Mouse (Mus musculus) intestine, postnatal 0 days (tissue): Measurements from ENCODE around the gene Olfr1306. TPM values are rescaled to one million over a fixed set of nuclear protein-coding genes. Genes with fewer than 3 reads are reported as not detected.

Experiments used
- ATAC-seq: fragments of 200-750 bp; cut with Nextera tagmentation; 2 replicates; pipeline ENCODE4 v1.8.0; 2017; ENCODE audit warnings: mild to moderate bottlenecking, moderate TSS enrichment, moderate library complexity
- H3K27ac ChIP-seq: fragments of 300-500 bp; sonication (generic); 2 replicates; pipeline ENCODE4 v1.5.1; 2014; ENCODE audit warnings: mild to moderate bottlenecking, low read depth, low read length, moderate library complexity
- H3K27me3 ChIP-seq: fragments of 300-500 bp; sonication (generic); replicated peaks from 2 replicates; pipeline ENCODE4 v1.6.1; 2014; ENCODE audit warnings: low read length, mixed read lengths; ENCODE audit not compliant: control insufficient read depth, insufficient read depth
- H3K36me3 ChIP-seq: fragments of 300-500 bp; sonication (generic); 2 replicates; pipeline ENCODE4 v1.6.1; 2014; ENCODE audit warnings: mild to moderate bottlenecking, moderate library complexity; ENCODE audit not compliant: control insufficient read depth, insufficient read depth
- H3K4me1 ChIP-seq: fragments of 300-500 bp; sonication (generic); replicated peaks from 2 replicates; pipeline ENCODE4 v1.6.1; 2014; ENCODE audit warnings: antibody characterized with exemption, low read length, mixed read lengths; ENCODE audit not compliant: control insufficient read depth, insufficient read depth
- H3K4me2 ChIP-seq: fragments of 300-500 bp; sonication (generic); replicated peaks from 2 replicates; pipeline ENCODE4 v1.6.1; 2014; ENCODE audit warnings: low read depth, mild to moderate bottlenecking, moderate library complexity
- H3K4me3 ChIP-seq: fragments of 300-500 bp; sonication (generic); 2 replicates; pipeline ENCODE4 v1.5.1; 2014; ENCODE audit warnings: low read depth, low read length
- H3K9ac ChIP-seq: fragments of 300-500 bp; sonication (generic); 2 replicates; pipeline ENCODE4 v1.6.1; 2014; ENCODE audit warnings: mild to moderate bottlenecking, low read depth, low read length
- H3K9me3 ChIP-seq: fragments of 300-500 bp; sonication (generic); 2 replicates; pipeline ENCODE4 v1.6.1; 2016; ENCODE audit warnings: mixed run types; ENCODE audit not compliant: control insufficient read depth
- CTCF ChIP-seq: sonication (generic); IDR thresholded peaks from 2 replicates; pipeline ENCODE4 v1.5.1; 2016; ENCODE audit warnings: low read depth, mild to moderate bottlenecking, control low read depth, antibody characterized with exemption, moderate library complexity
- WGBS: fragments of 180-500 bp; shearing (Covaris S2); extraction: QIAGEN DNeasy Blood & Tissue Kit; methylation state at CpG from one replicate; pipeline ENCODE4 v1.1.7; 2014; 5-methylcytosine and 5-hydroxymethylcytosine counted together
- polyA plus RNA-seq: library from polyadenylated mRNA; unstranded; fragments of >200 nt; fragmentation: Nextera tagmentation; extraction: Ambion mirVana; gene quantifications from 2 replicates; pipeline ENCODE4 v1.2.1, GENCODE M21; 2015

Gene Olfr1306
- not detected in 2 replicates for polyA plus RNA-seq

- H3K9me3 ChIP-seq = no peaks in the 10 kb centered on the region
- no peaks in the 10 kb centered on the region for H3K36me3 ChIP-seq
- no peak for TF ChIP-seq CTCF
- H3K4me1 ChIP-seq = no peaks in the 10 kb centered on the region
- H3K27ac ChIP-seq = no peak within 1 kb of the TSS
- no peak for ATAC-seq
- H3K4me2 ChIP-seq = no peak within 1 kb of the TSS
- no peak within 1 kb of the TSS for H3K9ac ChIP-seq
- H3K4me3 ChIP-seq = no peak within 1 kb of the TSS
- WGBS = 88% methylated on average over 1 of the region's 1 CpGs
- H3K27me3 ChIP-seq = no peaks in the 10 kb centered on the region
Observed at GRCm38 (mm10) chr2:111916171-111916570, at the start of gene Olfr1306. Olfr1306 (minus strand) TSS chr2:111916271.

GRCm38 (mm10) chr2:111964844-111965243 is 48.8 kb upstream of the Olfr1306 start, which contains the start of gene Olfr1308:
Olfr1308 (minus strand) TSS chr2:111964944.
- Histone ChIP-seq H3K9ac (no peak within 1 kb of the TSS), H3K27ac (no peak within 1 kb of the TSS), H3K27me3 (no peaks in the 10 kb centered on the region), H3K4me1 (no peaks in the 10 kb centered on the region), H3K4me2 (no peak within 1 kb of the TSS), H3K4me3 (no peak within 1 kb of the TSS), H3K9me3 (no peaks in the 10 kb centered on the region), H3K36me3 (no peaks in the 10 kb centered on the region)
- no peak for TF ChIP-seq CTCF
- 46% methylated on average over 1 of the region's 1 CpGs for WGBS
- ATAC-seq = no peak

GRCm38 (mm10) chr2:111949340-111949739 is 33.3 kb upstream of the Olfr1306 start, which contains the start of gene Olfr1307:
Olfr1307 (minus strand) TSS chr2:111949440.
- H3K9ac ChIP-seq = no peak within 1 kb of the TSS
- H3K4me3 ChIP-seq = no peak within 1 kb of the TSS
- H3K27ac ChIP-seq = no peak within 1 kb of the TSS
- H3K27me3 ChIP-seq = no peaks in the 10 kb centered on the region
- no peaks in the 10 kb centered on the region for H3K9me3 ChIP-seq
- no peaks in the 10 kb centered on the region for H3K36me3 ChIP-seq
- no peak for TF ChIP-seq CTCF
- ATAC-seq = no peak
- no peaks in the 10 kb centered on the region for H3K4me1 ChIP-seq
- no peak within 1 kb of the TSS for H3K4me2 ChIP-seq
- WGBS = 73% methylated on average over 1 of the region's 1 CpGs

- no peak within 1 kb of the TSS for H3K4me2 ChIP-seq
- ATAC-seq = no peak
- H3K27me3 ChIP-seq = no peaks in the 10 kb centered on the region
- WGBS = 86% methylated on average over 2 of the region's 2 CpGs
- no peak for TF ChIP-seq CTCF
- no peak within 1 kb of the TSS for H3K4me3 ChIP-seq
- H3K9ac ChIP-seq = no peak within 1 kb of the TSS
- H3K9me3 ChIP-seq = no peaks in the 10 kb centered on the region
- H3K36me3 ChIP-seq = no peaks in the 10 kb centered on the region
- no peak within 1 kb of the TSS for H3K27ac ChIP-seq
- no peaks in the 10 kb centered on the region for H3K4me1 ChIP-seq
Observed at GRCm38 (mm10) chr2:111877049-111877448, 39.0 kb downstream of the Olfr1306 start, which contains the start of gene Olfr1305. Olfr1305 (minus strand) TSS chr2:111877149.

Other genes with a start within 250 kb of the Olfr1306 start
- not detected in 2 replicates for gene Olfr1301, start 165.3 kb downstream of the Olfr1306 start, polyA plus RNA-seq
- gene Olfr1302, start 138.8 kb downstream of the Olfr1306 start, polyA plus RNA-seq = not detected in 2 replicates
- gene Olfr1303, start 95.9 kb downstream of the Olfr1306 start, polyA plus RNA-seq = not detected in 2 replicates
- gene Olfr1305, start 39.1 kb downstream of the Olfr1306 start, polyA plus RNA-seq = not detected in 2 replicates
- gene Olfr1307, start 33.2 kb upstream of the Olfr1306 start, polyA plus RNA-seq = not detected in 2 replicates
- gene Olfr1308, start 48.7 kb upstream of the Olfr1306 start, polyA plus RNA-seq = not detected in 2 replicates
- gene Olfr1309, start 74.0 kb upstream of the Olfr1306 start, polyA plus RNA-seq = not detected in 2 replicates
- gene Olfr1310, start 96.4 kb upstream of the Olfr1306 start, polyA plus RNA-seq = not detected in 2 replicates
- not detected in 2 replicates for gene Olfr1311, start 108.1 kb upstream of the Olfr1306 start, polyA plus RNA-seq
- gene Olfr1312, start 134.0 kb upstream of the Olfr1306 start, polyA plus RNA-seq = not detected in 2 replicates
- gene Olfr1313, start 161.6 kb upstream of the Olfr1306 start, polyA plus RNA-seq = not detected in 2 replicates
- not detected in 2 replicates for gene Olfr1314, start 180.5 kb upstream of the Olfr1306 start, polyA plus RNA-seq
- gene Olfr1315-ps1, start 199.2 kb upstream of the Olfr1306 start, polyA plus RNA-seq = not detected in 2 replicates
- gene Olfr1316, start 218.7 kb upstream of the Olfr1306 start, polyA plus RNA-seq = not detected in 2 replicates
- not detected in 2 replicates for gene Olfr1317, start 224.1 kb upstream of the Olfr1306 start, polyA plus RNA-seq
- not detected in 2 replicates for gene Olfr1318, start 237.9 kb upstream of the Olfr1306 start, polyA plus RNA-seq